Mouse (Mus musculus): ENCODE results near the gene Olfr552. TPM values are rescaled to one million over a fixed set of nuclear protein-coding genes. Genes with fewer than 3 reads are reported as not detected.
"Not testable (repeated sequence)": the region's sequence is repeated elsewhere in the genome, so short reads cannot be mapped to it uniquely, and the experiment has no call there.

The Olfr552 gene
- not detected in 2 replicates for polyA plus RNA-seq (2016; fragmentation: Nextera tagmentation; extraction: Ambion mirVana)

DNA sequence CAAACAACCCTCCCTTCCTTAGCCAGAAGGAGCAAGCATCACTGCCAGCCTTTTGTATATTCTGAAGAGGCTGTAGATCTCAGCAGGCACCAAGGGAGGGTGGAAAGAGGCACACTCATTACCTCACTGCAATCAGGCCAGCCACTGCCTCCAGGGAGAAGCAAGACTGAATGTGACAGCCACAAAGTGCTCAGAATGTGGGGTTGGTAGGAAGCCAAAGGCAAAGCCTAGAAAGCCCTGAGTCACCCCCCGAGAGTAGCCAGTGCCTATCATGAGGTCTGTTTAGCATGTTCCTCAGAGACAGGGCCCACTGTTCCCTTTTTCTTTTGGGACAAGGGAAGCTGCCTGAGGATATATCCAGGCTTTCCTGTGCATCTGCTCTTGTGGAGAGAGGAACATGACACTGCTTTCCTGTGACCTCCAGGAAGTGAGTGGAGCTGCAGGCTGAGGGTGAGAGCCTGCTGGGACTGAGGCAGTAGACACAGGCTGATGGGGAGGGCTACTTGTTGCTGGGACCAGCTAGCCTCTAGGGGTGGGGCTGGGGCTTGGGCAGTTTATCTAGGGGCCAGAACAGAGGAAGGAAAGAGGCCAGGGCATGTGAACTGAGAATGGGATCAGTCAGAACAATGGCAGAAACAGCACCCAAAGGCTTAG is at the start of gene Olfr552:
Gene Olfr552 (plus strand): TSS at position 393 of the 654 bp plus-strand sequence.
- no peak for DNase-seq (ENCODE audit: extremely low spot score, low spot score)
- 65% methylated on average over 1 of the region's 1 CpGs for WGBS
- no peaks in the 10 kb centered on the region for H3K4me1 ChIP-seq
- no peaks in the 10 kb centered on the region for H3K36me3 ChIP-seq (replicated peaks)
- H3K27ac ChIP-seq = no peak within 1 kb of the TSS
- H3K4me3 ChIP-seq = no peak within 1 kb of the TSS
- H3K27me3 ChIP-seq (ENCODE audit: poor library complexity, severe bottlenecking) = no peaks in the 10 kb centered on the region
- no peaks in the 10 kb centered on the region for H3K9me3 ChIP-seq

DNA sequence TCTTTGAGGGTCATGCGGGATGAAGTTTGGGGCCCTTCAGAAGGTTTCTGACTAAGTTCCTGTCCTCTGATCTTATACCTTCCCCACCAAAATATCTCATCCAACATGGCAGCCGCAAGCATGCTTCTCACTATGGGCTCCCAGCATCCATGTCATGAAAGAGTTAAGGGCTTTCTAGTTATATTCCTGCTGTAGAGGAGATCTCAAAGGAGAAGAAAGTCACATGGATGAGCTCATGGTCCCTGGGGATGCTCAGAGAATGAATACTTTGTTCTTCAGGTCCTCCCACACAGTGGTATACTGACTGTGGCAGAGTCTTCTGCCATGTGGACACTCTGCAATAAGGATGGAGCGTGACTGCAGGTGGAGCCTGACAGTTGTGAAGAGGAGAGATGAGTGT is 48.0 kb upstream of the Olfr552 start, which contains the start of gene Olfr549:
Gene Olfr549 (plus strand): TSS at position 301 of the 400 bp plus-strand sequence.
- Histone ChIP-seq H3K9me3 (no peaks in the 10 kb centered on the region), H3K27ac (no peak within 1 kb of the TSS), H3K4me1 (no peaks in the 10 kb centered on the region), H3K36me3 (replicated peaks) (no peaks in the 10 kb centered on the region), H3K27me3 (ENCODE audit: poor library complexity, severe bottlenecking) (no peaks in the 10 kb centered on the region), H3K4me3 (no peak within 1 kb of the TSS)
- WGBS = 90% methylated on average over 3 of the region's 3 CpGs
- DNase-seq (ENCODE audit: extremely low spot score, low spot score) = no peak

DNA sequence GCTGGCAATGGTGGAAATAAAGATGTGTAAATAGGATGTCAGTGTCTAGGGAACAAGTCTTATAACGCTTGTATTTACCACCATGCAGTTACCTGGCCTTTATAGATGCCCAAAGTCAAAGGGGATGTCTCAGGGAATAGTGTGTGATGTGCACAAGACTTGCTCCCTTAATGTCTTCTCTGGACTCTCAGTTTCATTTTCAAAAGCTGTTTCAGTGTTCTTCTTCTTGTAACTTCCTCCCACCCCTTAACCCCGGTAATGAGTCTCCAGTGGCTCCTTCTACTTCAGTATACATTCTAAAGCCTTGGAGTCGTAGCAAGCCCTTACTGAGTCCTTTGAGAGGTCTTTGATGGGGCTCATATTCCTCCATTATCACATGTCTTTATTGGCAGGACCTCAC is 44.3 kb upstream of the Olfr552 start:
- Histone ChIP-seq H3K9me3 (no peaks in the 10 kb centered on the region), H3K4me1 (no peaks in the 10 kb centered on the region)
- no peak for DNase-seq (ENCODE audit: extremely low spot score, low spot score)

DNA sequence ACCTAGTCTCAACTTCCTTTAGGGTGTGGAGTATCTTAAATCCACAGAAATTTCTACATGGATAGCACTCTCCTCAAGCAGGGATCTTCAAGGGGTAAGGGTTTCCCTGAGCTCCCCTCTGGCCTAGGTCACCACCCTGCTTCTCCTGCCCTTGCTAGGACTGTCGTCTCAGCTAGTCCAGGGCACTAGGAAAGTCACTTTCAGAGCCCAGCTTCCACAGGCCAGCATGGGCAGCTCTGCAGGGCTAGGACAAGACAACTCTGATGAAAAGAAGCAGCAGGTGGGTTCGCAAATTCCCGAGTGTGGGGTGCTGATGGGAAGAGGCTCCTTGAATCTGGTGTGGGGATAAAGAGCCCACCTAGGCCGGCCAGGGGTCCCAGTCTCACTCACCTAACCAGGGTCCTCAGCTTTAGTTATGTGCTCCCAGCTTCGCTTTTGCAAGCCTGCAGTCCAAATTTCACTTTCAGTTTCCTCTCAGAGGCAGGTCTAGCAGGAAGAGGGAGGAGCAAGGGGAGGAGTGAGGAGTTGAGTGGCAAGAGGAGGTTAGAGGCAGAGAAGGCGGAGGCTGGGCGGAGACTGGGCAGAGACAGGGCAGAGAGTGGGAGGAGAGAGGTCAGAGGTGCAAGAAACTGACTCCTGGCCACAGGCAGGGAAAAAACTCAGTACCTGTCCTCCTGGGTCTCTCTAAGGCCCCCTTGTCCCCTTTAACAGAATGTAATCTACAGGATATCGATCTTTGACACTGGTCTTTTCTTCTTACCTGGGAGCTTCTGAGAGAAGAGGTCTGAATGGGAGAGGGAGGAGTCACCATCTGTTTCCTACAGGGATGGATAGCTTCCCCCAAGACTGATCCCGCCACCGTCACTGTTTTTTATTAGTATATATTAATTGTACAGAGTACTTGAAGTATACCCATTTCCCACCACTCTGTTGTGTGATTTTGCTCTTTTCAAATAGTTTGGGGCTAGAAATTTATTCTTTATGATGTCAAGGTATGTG is 32.3 kb upstream of the Olfr552 start, which contains the start of gene Trim21:
Gene Trim21 (minus strand): TSS at position 488 of the 999 bp plus-strand sequence.
- Histone ChIP-seq H3K27ac (peak within 1 kb of the TSS; percentile 80), H3K4me3 (peak within 1 kb of the TSS; percentile 52), H3K27me3 (ENCODE audit: poor library complexity, severe bottlenecking) (no peaks in the 10 kb centered on the region), H3K36me3 (replicated peaks) (no peaks in the 10 kb centered on the region), H3K4me1 (peaks cover 11% of the 10 kb centered on the region), H3K9me3 (no peaks in the 10 kb centered on the region)
- DNase-seq (ENCODE audit: extremely low spot score, low spot score) = peak; percentile 61
- 29% methylated on average over 10 of the region's 10 CpGs for WGBS

More for the DNA sequence above, 44.3 kb upstream of the Olfr552 start:
- H3K4me3 ChIP-seq = no peak overlapping the region
- no peaks in the 10 kb centered on the region for H3K27me3 ChIP-seq (ENCODE audit: poor library complexity, severe bottlenecking)
- WGBS = 90% methylated on average over 3 of the region's 3 CpGs
- H3K27ac ChIP-seq = no peak overlapping the region
- H3K36me3 ChIP-seq (replicated peaks) = no peaks in the 10 kb centered on the region

DNA sequence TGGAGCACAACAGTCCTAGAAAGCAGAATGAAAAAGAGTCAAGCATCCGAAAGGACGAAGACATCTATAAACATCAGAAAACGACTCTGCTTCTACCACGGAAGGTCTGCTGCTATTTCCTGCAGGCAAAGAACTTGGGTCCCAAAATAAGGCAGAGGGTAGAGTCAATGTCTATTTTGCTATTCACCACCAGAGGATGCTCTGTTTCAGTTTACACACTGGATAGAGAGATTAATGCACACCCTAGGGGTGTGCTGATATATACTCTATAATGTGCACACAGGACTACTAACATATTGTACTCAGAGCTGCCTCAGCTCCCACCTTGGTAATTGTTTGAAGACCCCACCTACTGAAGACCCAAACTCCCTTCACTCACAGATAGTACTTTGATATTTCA is 31.4 kb upstream of the Olfr552 start:
- 91% methylated on average over 4 of the region's 4 CpGs for WGBS
- Histone ChIP-seq H3K4me3 (no peak overlapping the region), H3K4me1 (peaks cover 11% of the 10 kb centered on the region), H3K27ac (no peak overlapping the region), H3K27me3 (ENCODE audit: poor library complexity, severe bottlenecking) (no peaks in the 10 kb centered on the region), H3K9me3 (no peaks in the 10 kb centered on the region), H3K36me3 (replicated peaks) (no peaks in the 10 kb centered on the region)
- no peak for DNase-seq (ENCODE audit: extremely low spot score, low spot score)

DNA sequence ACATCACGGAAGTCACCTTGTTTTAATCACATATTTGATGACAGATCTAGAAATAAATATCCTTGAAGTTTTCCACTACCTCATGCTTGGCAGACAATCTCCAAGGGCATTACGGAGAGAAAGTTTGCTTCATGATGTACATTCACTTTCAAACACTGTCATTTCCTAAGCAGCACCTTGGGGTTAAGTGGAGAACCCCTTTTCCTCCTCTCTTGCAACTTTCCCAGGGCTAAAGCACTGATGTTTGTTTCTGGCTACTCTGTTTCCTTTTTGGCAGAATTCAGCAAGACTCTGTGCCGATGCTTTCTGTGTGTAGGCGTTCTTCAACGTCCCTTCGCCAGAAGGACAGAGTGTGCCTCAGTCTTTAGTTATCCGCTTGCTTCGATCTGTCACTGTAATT is 26.4 kb upstream of the Olfr552 start, which contains the start of gene Olfr550:
Gene Olfr550 (plus strand): TSS at position 301 of the 400 bp plus-strand sequence.
- Histone ChIP-seq H3K27ac (no peak within 1 kb of the TSS), H3K4me3 (no peak within 1 kb of the TSS), H3K27me3 (ENCODE audit: poor library complexity, severe bottlenecking) (no peaks in the 10 kb centered on the region), H3K9me3 (no peaks in the 10 kb centered on the region), H3K36me3 (replicated peaks) (no peaks in the 10 kb centered on the region), H3K4me1 (peaks cover 8% of the 10 kb centered on the region)
- WGBS = 96% methylated on average over 8 of the region's 8 CpGs
- no peak for DNase-seq (ENCODE audit: extremely low spot score, low spot score)

DNA sequence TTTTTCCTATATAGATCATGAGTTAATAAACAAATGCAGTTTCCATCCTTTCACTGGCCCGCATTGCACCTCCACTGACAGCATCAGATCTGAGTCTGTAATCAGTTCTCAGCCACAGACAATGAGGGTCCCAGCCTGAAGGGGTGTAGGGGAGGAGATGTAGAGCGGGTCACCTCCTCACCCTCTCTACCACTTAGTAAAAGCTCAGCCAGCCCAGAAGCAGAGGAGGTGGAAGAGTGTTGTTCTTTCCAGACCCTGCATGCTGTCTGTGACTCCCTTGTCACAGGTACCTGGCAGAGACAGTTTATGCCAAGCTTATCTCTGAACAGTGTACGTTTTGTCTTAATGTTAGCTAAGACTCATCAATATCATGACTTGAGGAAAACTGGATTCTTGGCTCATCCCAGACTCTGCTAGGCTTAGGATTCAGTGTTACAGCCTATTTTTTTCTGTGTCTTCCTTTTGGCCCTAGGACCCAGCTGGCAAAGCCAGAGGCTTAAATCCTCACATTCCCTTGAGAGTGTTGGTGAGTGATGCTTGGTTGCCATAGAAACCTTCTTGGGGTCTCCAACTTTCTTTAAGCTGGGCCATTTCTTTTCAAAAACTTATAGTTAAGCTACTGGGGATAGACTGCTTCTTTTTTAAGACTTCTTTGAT is 24.3 kb upstream of the Olfr552 start:
- 79% methylated on average over 3 of the region's 3 CpGs for WGBS
- no peak overlapping the region for H3K27ac ChIP-seq
- no peak for DNase-seq (ENCODE audit: extremely low spot score, low spot score)

DNA sequence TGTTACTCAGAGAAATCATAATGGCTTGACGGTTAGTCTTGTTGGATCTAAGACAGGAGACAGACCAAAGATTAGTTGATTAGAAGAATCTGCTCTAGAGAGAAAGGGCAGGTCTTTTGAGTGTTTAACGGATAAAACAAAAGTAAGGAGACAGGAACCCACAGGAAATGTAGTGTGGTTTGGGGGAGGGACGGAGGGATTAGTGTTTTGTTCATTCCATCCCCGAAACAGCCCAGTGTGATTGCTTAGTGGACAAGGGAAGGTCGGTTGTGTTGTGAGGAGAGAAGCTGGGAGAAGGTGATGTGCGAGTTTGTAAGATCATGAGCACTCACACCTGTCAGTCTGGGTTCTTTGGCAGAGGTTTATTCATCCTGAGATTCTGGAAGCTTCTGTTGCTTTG is 21.6 kb upstream of the Olfr552 start:
- Histone ChIP-seq H3K36me3 (replicated peaks) (no peaks in the 10 kb centered on the region), H3K4me3 (no peak overlapping the region), H3K9me3 (no peaks in the 10 kb centered on the region), H3K27ac (no peak overlapping the region), H3K4me1 (peaks cover 8% of the 10 kb centered on the region), H3K27me3 (ENCODE audit: poor library complexity, severe bottlenecking) (no peaks in the 10 kb centered on the region)
- DNase-seq (ENCODE audit: extremely low spot score, low spot score) = no peak
- WGBS = 66% methylated on average over 6 of the region's 6 CpGs

More for the DNA sequence above, 24.3 kb upstream of the Olfr552 start:
- Histone ChIP-seq H3K9me3 (no peaks in the 10 kb centered on the region), H3K4me1 (peaks cover 8% of the 10 kb centered on the region), H3K36me3 (replicated peaks) (no peaks in the 10 kb centered on the region), H3K27me3 (ENCODE audit: poor library complexity, severe bottlenecking) (no peaks in the 10 kb centered on the region), H3K4me3 (no peak overlapping the region)

DNA sequence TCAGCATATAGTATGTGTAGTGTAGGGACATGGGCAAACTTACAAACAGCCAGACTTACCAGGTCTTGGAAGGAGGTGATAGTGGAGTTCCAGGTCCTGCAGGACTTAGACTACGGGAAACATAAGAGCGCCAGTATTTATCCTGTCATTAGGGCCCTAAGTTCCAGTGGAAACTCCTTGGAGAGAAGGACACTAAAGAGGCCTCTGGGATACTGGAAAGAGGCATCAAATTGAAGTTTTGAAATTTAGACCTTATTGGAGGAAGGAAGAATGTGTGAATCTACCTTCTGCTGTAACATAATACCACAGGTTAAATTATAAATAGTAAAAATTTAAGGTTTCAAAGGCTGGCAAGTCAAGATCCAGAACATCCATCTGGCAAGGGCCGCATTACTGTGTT is 5.8 kb upstream of the Olfr552 start, which contains the start of gene Olfr551:
Gene Olfr551 (minus strand): TSS at position 101 of the 400 bp plus-strand sequence.
- no peaks in the 10 kb centered on the region for H3K9me3 ChIP-seq
- no peaks in the 10 kb centered on the region for H3K27me3 ChIP-seq (ENCODE audit: poor library complexity, severe bottlenecking)
- no peak for DNase-seq (ENCODE audit: extremely low spot score, low spot score)
- WGBS = 93% methylated on average over 3 of the region's 3 CpGs
- H3K27ac ChIP-seq = no peak within 1 kb of the TSS
- H3K4me1 ChIP-seq = no peaks in the 10 kb centered on the region
- no peaks in the 10 kb centered on the region for H3K36me3 ChIP-seq (replicated peaks)
- no peak within 1 kb of the TSS for H3K4me3 ChIP-seq

DNA sequence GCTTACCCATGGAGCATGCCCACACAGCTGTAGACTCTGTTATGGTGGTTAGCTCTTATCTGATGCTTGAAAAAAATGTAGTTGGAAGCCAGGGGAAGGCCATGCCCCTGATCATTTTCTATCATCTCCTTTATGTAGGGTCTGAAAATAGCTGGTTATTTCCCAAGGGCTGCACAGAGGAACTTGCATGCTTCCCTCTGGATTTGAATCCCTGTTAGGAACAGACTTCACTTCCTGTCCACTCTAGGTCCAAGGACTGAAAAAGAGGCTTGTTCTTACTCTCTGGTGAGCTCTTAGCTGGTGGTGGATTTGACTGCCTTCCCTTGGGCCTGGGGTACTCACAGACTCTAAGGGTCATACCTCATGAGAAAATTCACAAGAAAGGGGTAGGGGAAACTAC is 20.5 kb downstream of the Olfr552 start, which contains the start of gene Olfr553:
Gene Olfr553 (minus strand): TSS at position 101 of the 400 bp plus-strand sequence.
- Histone ChIP-seq H3K36me3 (replicated peaks) (no peaks in the 10 kb centered on the region), H3K27ac (no peak within 1 kb of the TSS), H3K27me3 (ENCODE audit: poor library complexity, severe bottlenecking) (no peaks in the 10 kb centered on the region), H3K4me3 (no peak within 1 kb of the TSS), H3K4me1 (no peaks in the 10 kb centered on the region), H3K9me3 (no peaks in the 10 kb centered on the region)
- no peak for DNase-seq (ENCODE audit: extremely low spot score, low spot score)

DNA sequence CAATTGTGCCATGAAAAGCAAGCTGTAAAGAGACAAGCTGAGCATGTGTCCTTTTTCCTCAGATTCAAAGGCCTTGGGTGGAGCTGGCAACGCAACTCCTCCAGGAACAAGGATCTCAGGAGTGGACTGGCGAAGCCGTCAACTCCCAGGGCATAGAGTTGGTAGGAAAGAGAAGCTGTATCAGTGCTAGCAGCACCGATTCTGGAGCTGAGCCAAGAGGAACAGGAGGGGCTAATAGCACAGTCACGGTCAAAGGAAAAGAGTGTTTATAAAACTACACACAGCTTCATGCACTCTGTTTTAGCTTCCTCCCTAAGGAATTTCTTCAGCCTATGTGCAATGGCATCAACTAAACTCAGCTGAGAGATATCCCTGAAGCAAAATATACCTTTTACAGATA is 22.0 kb downstream of the Olfr552 start:
- Histone ChIP-seq H3K36me3 (replicated peaks) (no peaks in the 10 kb centered on the region), H3K4me3 (no peak overlapping the region), H3K27me3 (ENCODE audit: poor library complexity, severe bottlenecking) (no peaks in the 10 kb centered on the region), H3K4me1 (no peaks in the 10 kb centered on the region), H3K27ac (no peak overlapping the region), H3K9me3 (no peaks in the 10 kb centered on the region)
- DNase-seq (ENCODE audit: extremely low spot score, low spot score) = no peak
- WGBS = 86% methylated on average over 5 of the region's 5 CpGs

DNA sequence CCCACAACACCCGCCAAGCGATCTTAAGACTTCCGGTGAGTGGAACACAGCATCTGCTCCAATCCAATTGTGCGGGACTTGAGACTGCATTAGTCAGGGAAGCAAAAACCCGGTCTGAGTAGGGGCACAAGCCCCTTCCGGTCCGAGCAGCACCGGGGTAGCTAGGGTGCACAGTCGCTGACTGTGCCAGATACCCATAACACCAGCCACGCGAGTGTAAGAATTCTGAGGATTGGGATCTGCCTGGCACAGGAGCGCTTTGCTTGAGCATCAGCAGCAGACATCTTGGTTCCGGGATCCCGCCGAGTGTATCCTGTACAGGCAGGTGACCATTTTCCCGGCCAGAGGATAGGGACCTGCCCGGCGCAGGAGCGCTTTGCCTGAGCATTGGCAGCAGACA is 22.8 kb downstream of the Olfr552 start:
- H3K4me1 ChIP-seq; H3K4me3 ChIP-seq; H3K27me3 ChIP-seq (ENCODE audit: poor library complexity, severe bottlenecking); H3K27ac ChIP-seq; DNase-seq (ENCODE audit: extremely low spot score, low spot score); H3K9me3 ChIP-seq; H3K36me3 ChIP-seq (replicated peaks): not testable (repeated sequence)
- WGBS = 92% methylated on average over 19 of the region's 19 CpGs
